Mouse (Mus musculus) embryo, embryonic 9.5 days (tissue): ENCODE results near the gene F830045P16Rik.
"Not testable (repeated sequence)": the region's sequence is repeated elsewhere in the genome, so short reads cannot be mapped to it uniquely, and the experiment has no call there.

ENCODE experiments used
- DNase-seq: peaks from one replicate; pipeline ENCODE4 v3.0.0-alpha.2; 2017; ENCODE audit errors: extremely low spot score

F830045P16Rik gene

GRCm38 (mm10) chr2:129489496-129490285 lies 46.7 kb downstream of the F830045P16Rik start:
- DNase-seq: no peak

GRCm38 (mm10) chr2:129483150-129483549 lies 53.3 kb downstream of the F830045P16Rik start:
- no peak for DNase-seq

- DNase-seq: peak; percentile 12
These were observed 64.5 kb downstream of the F830045P16Rik start for GRCm38 (mm10) chr2:129471905-129472304.

- no peak for DNase-seq
These were observed 65.6 kb downstream of the F830045P16Rik start for GRCm38 (mm10) chr2:129470839-129471238.

- not testable (repeated sequence) for DNase-seq
These were observed 97.6 kb downstream of the F830045P16Rik start for GRCm38 (mm10) chr2:129438772-129439171.

GRCm38 (mm10) chr2:129435154-129435553 lies 101.2 kb downstream of the F830045P16Rik start:
- DNase-seq: no peak

- DNase-seq: no peak
These were observed 112.7 kb downstream of the F830045P16Rik start for GRCm38 (mm10) chr2:129423741-129424140.

GRCm38 (mm10) chr2:129420897-129421561 lies 115.4 kb downstream of the F830045P16Rik start:
- DNase-seq: no peak

GRCm38 (mm10) chr2:129419361-129419880 lies 117.0 kb downstream of the F830045P16Rik start:
- DNase-seq: no peak

- no peak for DNase-seq
These were observed 121.8 kb downstream of the F830045P16Rik start for GRCm38 (mm10) chr2:129414593-129414992.

- no peak for DNase-seq
These were observed 122.9 kb downstream of the F830045P16Rik start for GRCm38 (mm10) chr2:129413488-129413887.

- no peak for DNase-seq
These were observed 124.8 kb downstream of the F830045P16Rik start for GRCm38 (mm10) chr2:129411651-129412050.

GRCm38 (mm10) chr2:129410344-129410743 lies 126.1 kb downstream of the F830045P16Rik start:
- no peak for DNase-seq

GRCm38 (mm10) chr2:129408476-129408875 lies 127.9 kb downstream of the F830045P16Rik start:
- DNase-seq: peak; percentile 65
